In genomic region chr11:98949242-98949957, GRCm38 (mm10) we compare ENCODE assay signal across 12 mouse cellular contexts. TPM values are rescaled to one million over a fixed set of nuclear protein-coding genes. Genes with fewer than 3 reads are reported as not detected.
DNase-seq lines count a peak whose midpoint lies in the region; ATAC-seq and TF ChIP-seq lines count a peak whose summit lies in the region.
"Had no signal": no experiment of that assay in that cellular context is flagged by ENCODE, and none has a peak within 500 bp of the region (broad histone marks: within the 10 kb centered on the region; RNA-seq: fewer than 3 reads in every experiment).

No protein-coding gene starts in this region.

- no peak for DNase-seq in hindbrain, embryonic 10.5 days (ENCODE audit: low spot score)
- no peak for DNase-seq in hindbrain, embryonic 14.5 days (ENCODE audit: low spot score)
- no peak for DNase-seq in spleen, adult 2 months (ENCODE audit: low read depth in 1 of 2, low spot score in 2 of 2)
- no peak for DNase-seq in spleen, postnatal 10 days (ENCODE audit: low spot score in 2 of 2)
- DNase-seq in heart, postnatal 0 days (ENCODE audit: low spot score), result no peak
- no peak for DNase-seq in stomach, postnatal 0 days (ENCODE audit: low spot score)
- no peak for DNase-seq in embryo, embryonic 10.5 days (ENCODE audit: low spot score)
- DNase-seq: kidney, adult 11 months; thymus, postnatal 25 days had no signal

- no peaks in the 10 kb centered on the region for H3K27me3 ChIP-seq in hindbrain, embryonic 10.5 days (ENCODE audit: insufficient read depth, poor library complexity, severe bottlenecking)
- H3K27me3 ChIP-seq in hindbrain, embryonic 14.5 days (ENCODE audit: control insufficient read depth, insufficient read depth, low read length), result no peaks in the 10 kb centered on the region
- H3K27me3 ChIP-seq in spleen, adult 2 months (ENCODE audit: control insufficient read depth, insufficient read depth, low read length), result no peaks in the 10 kb centered on the region
- no peaks in the 10 kb centered on the region for H3K27me3 ChIP-seq in heart, postnatal 0 days (ENCODE audit: control insufficient read depth, insufficient read depth, low read length)
- H3K27me3 ChIP-seq in stomach, postnatal 0 days (ENCODE audit: control insufficient read depth, insufficient read depth, low read length), result no peaks in the 10 kb centered on the region

- TF ChIP-seq EP300 in heart, postnatal 0 days (IDR thresholded peaks at IDR 0.05; ENCODE audit: low read depth), result no peak
- TF ChIP-seq EP300 in stomach, postnatal 0 days (optimal IDR thresholded peaks at IDR 0.05), result no peak

- no peak overlapping the region for H3K4me2 ChIP-seq in hindbrain, embryonic 14.5 days (replicated peaks)
- H3K4me2 ChIP-seq in heart, postnatal 0 days (ENCODE audit: low read depth, low read length), result no peak overlapping the region
- H3K4me2 ChIP-seq in stomach, postnatal 0 days (replicated peaks; ENCODE audit: low read depth), result no peak overlapping the region

- no peak overlapping the region for H3K9ac ChIP-seq in hindbrain, embryonic 14.5 days
- H3K9ac ChIP-seq in heart, postnatal 0 days (replicated peaks; ENCODE audit: low read depth, low read length), result peak overlapping the region; percentile 24; the same call in 1 of the 2 replicates
- peak overlapping the region; percentile 41 for H3K9ac ChIP-seq in stomach, postnatal 0 days (ENCODE audit: low read length)

- H3K4me1 ChIP-seq in hindbrain, embryonic 10.5 days (replicated peaks), result peaks cover 78% of the 10 kb centered on the region
- peaks cover 26% of the 10 kb centered on the region for H3K4me1 ChIP-seq in hindbrain, embryonic 14.5 days (replicated peaks; ENCODE audit: control insufficient read depth, insufficient read depth, low read length)
- H3K4me1 ChIP-seq in spleen, adult 2 months (ENCODE audit: control insufficient read depth, insufficient read depth, insufficient read length), result peaks cover 83% of the 10 kb centered on the region
- H3K4me1 ChIP-seq in heart, postnatal 0 days (ENCODE audit: control insufficient read depth, insufficient read depth), result peaks cover 90% of the 10 kb centered on the region
- peaks cover 33% of the 10 kb centered on the region for H3K4me1 ChIP-seq in stomach, postnatal 0 days (replicated peaks; ENCODE audit: control insufficient read depth, insufficient read depth)

- H3K4me3 ChIP-seq in hindbrain, embryonic 10.5 days, result no peak overlapping the region
- no peak overlapping the region for H3K4me3 ChIP-seq in hindbrain, embryonic 14.5 days (replicated peaks; ENCODE audit: low read length)
- H3K4me3 ChIP-seq in spleen, adult 2 months (ENCODE audit: extremely low read depth, insufficient read depth, insufficient read length), result no peak overlapping the region
- no peak overlapping the region for H3K4me3 ChIP-seq in heart, postnatal 0 days (ENCODE audit: low read depth, low read length)
- no peak overlapping the region for H3K4me3 ChIP-seq in stomach, postnatal 0 days (ENCODE audit: low read depth, low read length)

- no peak for TF ChIP-seq POLR2A in spleen, adult 2 months (IDR thresholded peaks at IDR 0.05; ENCODE audit: low read depth, low read length)

- ATAC-seq in hindbrain, embryonic 14.5 days (ENCODE audit: low FRiP score), result no peak
- ATAC-seq in heart, postnatal 0 days (ENCODE audit: insufficient read depth, low read depth), result no peak
- no peak for ATAC-seq in stomach, postnatal 0 days (ENCODE audit: low FRiP score, low TSS enrichment)

- WGBS in hindbrain, embryonic 10.5 days, result 62% methylated on average over 12 of the region's 12 CpGs
- 66% methylated on average over 12 of the region's 12 CpGs for WGBS in hindbrain, embryonic 14.5 days
- WGBS in spleen, adult 2 months, result 43% methylated on average over 12 of the region's 12 CpGs
- WGBS in heart, postnatal 0 days, result 73% methylated on average over 12 of the region's 12 CpGs
- 53% methylated on average over 12 of the region's 12 CpGs for WGBS in stomach, postnatal 0 days

- H3K27ac ChIP-seq in hindbrain, embryonic 10.5 days, result peak overlapping the region; percentile 59
- H3K27ac ChIP-seq in hindbrain, embryonic 14.5 days, result no peak overlapping the region
- H3K27ac ChIP-seq in spleen, adult 2 months (ENCODE audit: insufficient read depth, low read length), result peak overlapping the region; percentile 78
- H3K27ac ChIP-seq in heart, postnatal 0 days (ENCODE audit: low read depth), result peak overlapping the region; percentile 94
- peak overlapping the region; percentile 92 for H3K27ac ChIP-seq in stomach, postnatal 0 days (replicated peaks)

- TF ChIP-seq CTCF in spleen, adult 2 months (IDR thresholded peaks at IDR 0.05; ENCODE audit: extremely low read depth, insufficient read depth, insufficient read length, insufficient replicate concordance), result no peak
- TF ChIP-seq CTCF in heart, postnatal 0 days (IDR thresholded peaks at IDR 0.05; ENCODE audit: low read depth), result no peak
- TF ChIP-seq CTCF in stomach, postnatal 0 days (IDR thresholded peaks at IDR 0.05; ENCODE audit: low read depth), result no peak

- peaks cover 33% of the 10 kb centered on the region for H3K36me3 ChIP-seq in hindbrain, embryonic 10.5 days
- H3K36me3 ChIP-seq in hindbrain, embryonic 14.5 days (replicated peaks; ENCODE audit: control insufficient read depth, insufficient read depth), result peaks cover 4% of the 10 kb centered on the region; the same call in 1 of the 2 replicates
- H3K36me3 ChIP-seq in spleen, adult 2 months (ENCODE audit: control insufficient read depth, insufficient read depth, low read length), result peaks cover 11% of the 10 kb centered on the region
- H3K36me3 ChIP-seq in heart, postnatal 0 days (replicated peaks; ENCODE audit: control insufficient read depth, insufficient read depth, low read length), result peaks cover 5% of the 10 kb centered on the region
- no peaks in the 10 kb centered on the region for H3K36me3 ChIP-seq in stomach, postnatal 0 days (ENCODE audit: control insufficient read depth, insufficient read depth, low read length)

- H3K9me3 ChIP-seq in hindbrain, embryonic 10.5 days, result no peaks in the 10 kb centered on the region
- no peaks in the 10 kb centered on the region for H3K9me3 ChIP-seq in hindbrain, embryonic 14.5 days (ENCODE audit: control insufficient read depth, low read length)
- no peaks in the 10 kb centered on the region for H3K9me3 ChIP-seq in heart, postnatal 0 days (replicated peaks; ENCODE audit: control insufficient read depth, low read length)
- no peaks in the 10 kb centered on the region for H3K9me3 ChIP-seq in stomach, postnatal 0 days (ENCODE audit: control insufficient read depth, low read length)

RNA-seq across cellular contexts. Expression of gene Rara, which starts 21.8 kb away (rescaled TPM):
- 28.4 and 53.7 TPM in 2 replicates for polyA plus RNA-seq in hindbrain, embryonic 10.5 days (2016; fragmentation: Nextera tagmentation; extraction: Ambion mirVana)
- polyA plus RNA-seq in hindbrain, embryonic 14.5 days (2014; fragmentation: Nextera tagmentation; extraction: Ambion mirVana), result 18.4 and 18.7 TPM in 2 replicates
- polyA plus RNA-seq in spleen, adult 2 months (2012; rRNA removed), result 37.0 and 48.8 TPM in 2 replicates
- 24.0 and 36.2 TPM in 2 replicates for total RNA-seq in heart, postnatal 0 days (2014; rRNA removed; ENCODE audit: low replicate concordance)
- 14.7 and 15.8 TPM in 2 replicates for polyA plus RNA-seq in heart, postnatal 0 days (2015; fragmentation: Nextera tagmentation; extraction: Ambion mirVana)
- polyA plus RNA-seq in stomach, postnatal 0 days (2015; fragmentation: Nextera tagmentation; extraction: Ambion mirVana), result 20.1 and 25.9 TPM in 2 replicates

RNA-seq across cellular contexts. Expression of gene Gjd3, which starts 33.4 kb away (rescaled TPM):
- 0.44 TPM in 1 of 2 replicates, not detected in the other for polyA plus RNA-seq in hindbrain, embryonic 10.5 days (2016; fragmentation: Nextera tagmentation; extraction: Ambion mirVana)
- 0.60 and 1.4 TPM in 2 replicates for polyA plus RNA-seq in hindbrain, embryonic 14.5 days (2014; fragmentation: Nextera tagmentation; extraction: Ambion mirVana)
- polyA plus RNA-seq in spleen, adult 2 months (2012; rRNA removed), result 0.56 and 0.67 TPM in 2 replicates
- total RNA-seq in heart, postnatal 0 days (2014; rRNA removed; ENCODE audit: low replicate concordance), result 4.2 and 14.7 TPM in 2 replicates
- polyA plus RNA-seq in heart, postnatal 0 days (2015; fragmentation: Nextera tagmentation; extraction: Ambion mirVana), result 5.8 and 6.3 TPM in 2 replicates
- 1.9 and 2.1 TPM in 2 replicates for polyA plus RNA-seq in stomach, postnatal 0 days (2015; fragmentation: Nextera tagmentation; extraction: Ambion mirVana)
- total RNA-seq: adrenal gland, adult 2 months; gastrocnemius, adult 18-20 months had no signal
- polyA plus RNA-seq: liver, embryonic 16.5 days had no signal

RNA-seq across cellular contexts. Expression of gene Cdc6, which starts 41.8 kb away (rescaled TPM):
- polyA plus RNA-seq in hindbrain, embryonic 10.5 days (2016; fragmentation: Nextera tagmentation; extraction: Ambion mirVana), result 45.3 and 63.7 TPM in 2 replicates
- polyA plus RNA-seq in hindbrain, embryonic 14.5 days (2014; fragmentation: Nextera tagmentation; extraction: Ambion mirVana), result 4.3 and 5.2 TPM in 2 replicates
- polyA plus RNA-seq in spleen, adult 2 months (2012; rRNA removed), result 1.6 and 2.0 TPM in 2 replicates
- 1.4 and 2.2 TPM in 2 replicates for total RNA-seq in heart, postnatal 0 days (2014; rRNA removed; ENCODE audit: low replicate concordance)
- 4.2 and 4.5 TPM in 2 replicates for polyA plus RNA-seq in heart, postnatal 0 days (2015; fragmentation: Nextera tagmentation; extraction: Ambion mirVana)
- 6.6 and 7.0 TPM in 2 replicates for polyA plus RNA-seq in stomach, postnatal 0 days (2015; fragmentation: Nextera tagmentation; extraction: Ambion mirVana)
